Mouse (Mus musculus) lung, postnatal 0 days (tissue): ENCODE measurements around the gene Ppard. TPM values are rescaled to one million over a fixed set of nuclear protein-coding genes. Genes with fewer than 3 reads are reported as not detected.

Source experiments
- ATAC-seq: fragments of 200-750 bp; cut with Nextera tagmentation; 2 replicates; pipeline ENCODE4 v1.8.0; 2017; ENCODE audit warnings: moderate library complexity
- DNase-seq: peaks from one replicate; pipeline ENCODE4 v3.0.0-alpha.2; 2016; ENCODE audit warnings: low spot score
- H3K27ac ChIP-seq: fragments of 300-500 bp; sonication (generic); 2 replicates; pipeline ENCODE4 v1.5.1; 2014; ENCODE audit warnings: antibody characterized with exemption, mild to moderate bottlenecking, low read length, mixed read lengths
- H3K27me3 ChIP-seq: fragments of 300-500 bp; sonication (generic); replicated peaks from 2 replicates; pipeline ENCODE4 v1.6.1; 2014; ENCODE audit warnings: low read length, mixed read lengths; ENCODE audit not compliant: insufficient read depth
- H3K36me3 ChIP-seq: fragments of 300-500 bp; sonication (generic); 2 replicates; pipeline ENCODE4 v1.6.1; 2014; ENCODE audit warnings: low read length, mixed read lengths; ENCODE audit not compliant: insufficient read depth
- H3K4me1 ChIP-seq: fragments of 300-500 bp; sonication (generic); 2 replicates; pipeline ENCODE4 v1.6.1; 2014; ENCODE audit warnings: antibody characterized with exemption, low read depth, low read length, mixed read lengths; ENCODE audit not compliant: insufficient read depth
- H3K4me2 ChIP-seq: fragments of 300-500 bp; sonication (generic); replicated peaks from 2 replicates; pipeline ENCODE4 v1.6.1; 2014; ENCODE audit warnings: low read depth, mild to moderate bottlenecking, low read length, moderate library complexity, mixed read lengths
- H3K4me3 ChIP-seq: fragments of 300-500 bp; sonication (generic); 2 replicates; pipeline ENCODE4 v1.5.1; 2014; ENCODE audit warnings: low read depth, low read length
- H3K9ac ChIP-seq: fragments of 300-500 bp; sonication (generic); replicated peaks from 2 replicates; pipeline ENCODE4 v1.6.1; 2014; ENCODE audit warnings: low read depth, mild to moderate bottlenecking
- H3K9me3 ChIP-seq: fragments of 300-500 bp; sonication (generic); 2 replicates; pipeline ENCODE4 v1.6.1; 2016; ENCODE audit warnings: low read length, mixed read lengths
- CTCF ChIP-seq: IDR thresholded peaks from 2 replicates; pipeline ENCODE4 v1.5.1; 2016; ENCODE audit warnings: antibody characterized with exemption, mild to moderate bottlenecking
- EP300 ChIP-seq: IDR thresholded peaks from 2 replicates; pipeline ENCODE4 v1.6.1; 2016; ENCODE audit warnings: antibody characterized with exemption, mild to moderate bottlenecking, control low read depth
- WGBS: fragments of 180-500 bp; shearing (Covaris S2); extraction: QIAGEN DNeasy Blood & Tissue Kit; methylation state at CpG from one replicate; pipeline ENCODE4 v1.1.7; 2014; 5-methylcytosine and 5-hydroxymethylcytosine counted together
- polyA plus RNA-seq: library from polyadenylated mRNA; unstranded; fragments of >200 nt; fragmentation: Nextera tagmentation; extraction: Ambion mirVana; gene quantifications from 2 replicates; pipeline ENCODE4 v1.2.1, GENCODE M21; 2015

The Ppard gene
- polyA plus RNA-seq, 1 experiment from 2014 or later, result 2.4 TPM

- Histone ChIP-seq H3K9me3 (no peaks in the 10 kb centered on the region), H3K4me3 (peak overlapping the region; percentile 76), H3K9ac (peak overlapping the region; percentile 97), H3K36me3 (no peaks in the 10 kb centered on the region), H3K4me2 (peak overlapping the region; percentile 75), H3K27ac (peak overlapping the region; percentile 98), H3K4me1 (peaks cover 25% of the 10 kb centered on the region; the same call in 1 of the 2 replicates), H3K27me3 (no peaks in the 10 kb centered on the region)
- TF ChIP-seq CTCF (no peak), EP300 (no peak)
- 4% methylated on average over 35 of the region's 54 CpGs for WGBS
- ATAC-seq (peak; percentile 50), DNase-seq (no peak)
These were observed 117.5 kb downstream of the Ppard start for GRCm38 (mm10) chr17:28349901-28350465.

GRCm38 (mm10) chr17:28350466-28351352 lies 118.2 kb downstream of the Ppard start, which contains the start of gene Tead3:
TSS of gene Tead3 (minus strand) at chr17:28350817.
- peak within 1 kb of the TSS; percentile 76 for H3K4me3 ChIP-seq
- ATAC-seq (peak; percentile 88), DNase-seq (peak; percentile 96)
- no peaks in the 10 kb centered on the region for H3K27me3 ChIP-seq
- H3K9ac ChIP-seq, result peak within 1 kb of the TSS; percentile 97
- peak within 1 kb of the TSS; percentile 98 for H3K27ac ChIP-seq
- under 1% methylated on average over 37 of the region's 73 CpGs for WGBS
- peaks cover 20% of the 10 kb centered on the region; the same call in 1 of the 2 replicates for H3K4me1 ChIP-seq
- peak; percentile 51; the same call in 1 of the 2 replicates for TF ChIP-seq EP300
- TF ChIP-seq CTCF, result peak; percentile 35
- H3K4me2 ChIP-seq, result peak within 1 kb of the TSS; percentile 75
- no peaks in the 10 kb centered on the region for H3K36me3 ChIP-seq
- H3K9me3 ChIP-seq, result no peaks in the 10 kb centered on the region

Other genes with a start within 250 kb of the Ppard start
- 6.0 and 7.1 TPM in 2 replicates for gene Tcp11, start 152.1 kb upstream of the Ppard start, polyA plus RNA-seq
- gene Scube3, start 90.6 kb upstream of the Ppard start, polyA plus RNA-seq, result 0.27 and 0.30 TPM in 2 replicates
- 18.7 and 20.2 TPM in 2 replicates for gene Zfp523, start 55.6 kb upstream of the Ppard start, polyA plus RNA-seq
- gene Def6, start 24.9 kb upstream of the Ppard start, polyA plus RNA-seq, result 5.8 and 6.2 TPM in 2 replicates
- gene Fance, start 80.8 kb downstream of the Ppard start, polyA plus RNA-seq, result 21.8 and 24.3 TPM in 2 replicates
- 446 and 458 TPM in 2 replicates for gene Rpl10a, start 95.8 kb downstream of the Ppard start, polyA plus RNA-seq
- gene Tead3, start 118.1 kb downstream of the Ppard start, polyA plus RNA-seq, result 9.7 and 11.4 TPM in 2 replicates
- 18.1 and 22.7 TPM in 2 replicates for gene Tulp1, start 132.5 kb downstream of the Ppard start, polyA plus RNA-seq